Mouse (Mus musculus) frontal cortex, postnatal 14 days (tissue): ENCODE measurements at regions not wholly inside any gene's neighbourhood (a gene's known extent, or its start where the extent isn't known, plus 50 kb on each side); places are given as distances from the start of the nearest gene placed in this dataset.

ENCODE experiments used
- DNase-seq, 2 experiments: peaks; one replicate each; pipeline ENCODE4 v3.0.0; 2022; ENCODE audit warnings: low spot score in 2 of 2

GRCm38 (mm10) chr2:94248948-94249347 lies 91.2 kb upstream of the Hsd17b12 start:
- DNase-seq: no peak

- peak; percentile 78 to 80 for DNase-seq
These were observed 89.2 kb upstream of the Hsd17b12 start for GRCm38 (mm10) chr2:94246851-94247471.

- DNase-seq: no peak
These were observed 88.4 kb upstream of the Hsd17b12 start for GRCm38 (mm10) chr2:94246180-94246611.

GRCm38 (mm10) chr2:94245305-94245959 lies 87.7 kb upstream of the Hsd17b12 start:
- DNase-seq: peak; percentile 77 to 82

GRCm38 (mm10) chr2:94244140-94244539 lies 86.4 kb upstream of the Hsd17b12 start:
- no peak for DNase-seq

GRCm38 (mm10) chr2:94243053-94243916 lies 85.5 kb upstream of the Hsd17b12 start:
- DNase-seq: no peak

- DNase-seq: no peak
These were observed 84.8 kb upstream of the Hsd17b12 start for GRCm38 (mm10) chr2:94242406-94243052.

GRCm38 (mm10) chr2:94242051-94242397 lies 84.3 kb upstream of the Hsd17b12 start:
- no peak for DNase-seq

GRCm38 (mm10) chr2:94241301-94242050 lies 83.7 kb upstream of the Hsd17b12 start:
- peak; percentile 28 to 76 for DNase-seq

- DNase-seq: no peak
These were observed 82.6 kb upstream of the Hsd17b12 start for GRCm38 (mm10) chr2:94240411-94240810.

- DNase-seq: no peak
These were observed 81.8 kb upstream of the Hsd17b12 start for GRCm38 (mm10) chr2:94239573-94239972.

- no peak for DNase-seq
These were observed 78.7 kb upstream of the Hsd17b12 start for GRCm38 (mm10) chr2:94236479-94236878.

GRCm38 (mm10) chr2:94233597-94233996 lies 75.8 kb upstream of the Hsd17b12 start:
- DNase-seq: no peak

- no peak for DNase-seq
These were observed 61.7 kb upstream of the Hsd17b12 start for GRCm38 (mm10) chr2:94219421-94219820.

GRCm38 (mm10) chr2:94217481-94217880 lies 59.7 kb upstream of the Hsd17b12 start:
- no peak for DNase-seq

GRCm38 (mm10) chr2:94215455-94215854 lies 57.7 kb upstream of the Hsd17b12 start:
- DNase-seq: no peak
